Mouse (Mus musculus) kidney, embryonic 14.5 days (tissue): ENCODE measurements at regions not wholly inside any gene's neighbourhood (a gene's known extent, or its start where the extent isn't known, plus 50 kb on each side); places are given as distances from the start of the nearest gene placed in this dataset.

Experiments used
- ATAC-seq: fragments of 200-750 bp; cut with Nextera tagmentation; 2 replicates; pipeline ENCODE4 v1.8.0; 2017; ENCODE audit warnings: moderate number of reproducible peaks, mild to moderate bottlenecking, moderate TSS enrichment, moderate library complexity; ENCODE audit not compliant: low FRiP score, low TSS enrichment
- H3K27ac ChIP-seq: fragments of 300-500 bp; sonication (generic); 2 replicates; pipeline ENCODE4 v1.5.1; 2014; ENCODE audit warnings: low read depth, mild to moderate bottlenecking, low read length, moderate library complexity, mixed read lengths
- H3K27me3 ChIP-seq: fragments of 300-500 bp; sonication (generic); 2 replicates; pipeline ENCODE4 v1.6.1; 2014; ENCODE audit warnings: mild to moderate bottlenecking, low read length; ENCODE audit not compliant: control insufficient read depth, insufficient read depth
- H3K36me3 ChIP-seq: fragments of 300-500 bp; sonication (generic); 2 replicates; pipeline ENCODE4 v1.6.1; 2014; ENCODE audit warnings: low read length, mixed read lengths; ENCODE audit not compliant: control insufficient read depth, insufficient read depth
- H3K4me1 ChIP-seq: fragments of 300-500 bp; sonication (generic); 2 replicates; pipeline ENCODE4 v1.6.1; 2014; ENCODE audit warnings: low read length, mixed read lengths; ENCODE audit not compliant: control insufficient read depth, insufficient read depth
- H3K4me2 ChIP-seq: fragments of 300-500 bp; sonication (generic); replicated peaks from 2 replicates; pipeline ENCODE4 v1.6.1; 2014; ENCODE audit warnings: low read depth, mild to moderate bottlenecking, low read length
- H3K4me3 ChIP-seq: fragments of 300-500 bp; sonication (generic); 2 replicates; pipeline ENCODE4 v1.5.1; 2014; ENCODE audit warnings: mild to moderate bottlenecking, low read length
- H3K9ac ChIP-seq: fragments of 300-500 bp; sonication (generic); 2 replicates; pipeline ENCODE4 v1.6.1; 2014; ENCODE audit warnings: low read depth, mild to moderate bottlenecking, low read length, moderate library complexity
- H3K9me3 ChIP-seq: fragments of 300-500 bp; sonication (generic); 2 replicates; pipeline ENCODE4 v1.6.1; 2016; ENCODE audit warnings: low read length; ENCODE audit not compliant: control insufficient read depth
- WGBS: fragments of 180-500 bp; shearing (Covaris S2); extraction: QIAGEN DNeasy Blood & Tissue Kit; methylation state at CpG from one replicate; pipeline ENCODE4 v1.1.7; 2014; 5-methylcytosine and 5-hydroxymethylcytosine counted together

- Histone ChIP-seq H3K4me1 (no peaks in the 10 kb centered on the region), H3K36me3 (no peaks in the 10 kb centered on the region), H3K27me3 (no peaks in the 10 kb centered on the region), H3K27ac (no peak overlapping the region), H3K4me3 (no peak overlapping the region), H3K9me3 (no peaks in the 10 kb centered on the region), H3K9ac (no peak overlapping the region), H3K4me2 (no peak overlapping the region)
- no peak for ATAC-seq
- 88% methylated on average over 2 of the region's 2 CpGs for WGBS
Observed at GRCm38 (mm10) chr1:71921456-71921855, 268.5 kb upstream of the Fn1 start.

GRCm38 (mm10) chr1:71919891-71920290, 266.9 kb upstream of the Fn1 start:
- Histone ChIP-seq H3K9ac (no peak overlapping the region), H3K4me2 (no peak overlapping the region), H3K9me3 (no peaks in the 10 kb centered on the region), H3K4me3 (no peak overlapping the region), H3K4me1 (no peaks in the 10 kb centered on the region), H3K36me3 (no peaks in the 10 kb centered on the region), H3K27ac (no peak overlapping the region), H3K27me3 (no peaks in the 10 kb centered on the region)
- 90% methylated on average over 2 of the region's 2 CpGs for whole genome bisulfite sequencing
- no peak for ATAC-seq

GRCm38 (mm10) chr1:71917021-71917420, 264.0 kb upstream of the Fn1 start:
- H3K4me3 ChIP-seq: no peak overlapping the region
- H3K9ac ChIP-seq: no peak overlapping the region
- H3K4me1 ChIP-seq: no peaks in the 10 kb centered on the region
- H3K4me2 ChIP-seq: no peak overlapping the region
- no peaks in the 10 kb centered on the region for H3K9me3 ChIP-seq
- H3K27me3 ChIP-seq: no peaks in the 10 kb centered on the region
- WGBS: 31% methylated on average over 2 of the region's 2 CpGs
- H3K36me3 ChIP-seq: no peaks in the 10 kb centered on the region
- no peak for ATAC-seq
- no peak overlapping the region for H3K27ac ChIP-seq

- H3K9me3 ChIP-seq: no peaks in the 10 kb centered on the region
- no peak for ATAC-seq
- no peak overlapping the region for H3K9ac ChIP-seq
- H3K27me3 ChIP-seq: no peaks in the 10 kb centered on the region
- no peak overlapping the region for H3K4me2 ChIP-seq
- no peaks in the 10 kb centered on the region for H3K4me1 ChIP-seq
- H3K36me3 ChIP-seq: no peaks in the 10 kb centered on the region
- H3K4me3 ChIP-seq: no peak overlapping the region
- 83% methylated on average over 3 of the region's 3 CpGs for WGBS
- H3K27ac ChIP-seq: no peak overlapping the region
Observed at GRCm38 (mm10) chr1:71914439-71914838, 261.4 kb upstream of the Fn1 start.

GRCm38 (mm10) chr1:71913221-71913620, 260.2 kb upstream of the Fn1 start:
- Histone ChIP-seq H3K9ac (no peak overlapping the region), H3K4me2 (no peak overlapping the region), H3K4me1 (no peaks in the 10 kb centered on the region), H3K27ac (no peak overlapping the region), H3K27me3 (no peaks in the 10 kb centered on the region), H3K9me3 (no peaks in the 10 kb centered on the region), H3K4me3 (no peak overlapping the region), H3K36me3 (no peaks in the 10 kb centered on the region)
- whole genome bisulfite sequencing: 76% methylated on average over 5 of the region's 5 CpGs
- no peak for ATAC-seq

- WGBS: 24% methylated on average over 3 of the region's 3 CpGs
- no peak for ATAC-seq
Observed at GRCm38 (mm10) chr1:71912441-71912840, 259.4 kb upstream of the Fn1 start.

GRCm38 (mm10) chr1:71910125-71910524, 257.1 kb upstream of the Fn1 start:
- no peak overlapping the region for H3K9ac ChIP-seq

More at GRCm38 (mm10) chr1:71912441-71912840, 259.4 kb upstream of the Fn1 start:
- no peak overlapping the region for H3K4me3 ChIP-seq
- H3K27ac ChIP-seq: no peak overlapping the region
- H3K36me3 ChIP-seq: no peaks in the 10 kb centered on the region
- no peak overlapping the region for H3K9ac ChIP-seq
- no peaks in the 10 kb centered on the region for H3K9me3 ChIP-seq
- no peak overlapping the region for H3K4me2 ChIP-seq
- H3K4me1 ChIP-seq: no peaks in the 10 kb centered on the region
- no peaks in the 10 kb centered on the region for H3K27me3 ChIP-seq

GRCm38 (mm10) chr1:71909508-71910124, 256.6 kb upstream of the Fn1 start:
- H3K9ac ChIP-seq: no peak overlapping the region
- ATAC-seq: no peak
- WGBS: 58% methylated on average over 11 of the region's 11 CpGs

More at GRCm38 (mm10) chr1:71910125-71910524, 257.1 kb upstream of the Fn1 start:
- H3K36me3 ChIP-seq: no peaks in the 10 kb centered on the region
- no peaks in the 10 kb centered on the region for H3K9me3 ChIP-seq
- H3K27ac ChIP-seq: no peak overlapping the region
- no peak for ATAC-seq
- H3K27me3 ChIP-seq: no peaks in the 10 kb centered on the region
- no peaks in the 10 kb centered on the region for H3K4me1 ChIP-seq
- H3K4me3 ChIP-seq: no peak overlapping the region
- WGBS: 90% methylated on average over 1 of the region's 1 CpGs
- no peak overlapping the region for H3K4me2 ChIP-seq

GRCm38 (mm10) chr1:71904376-71904948, 251.5 kb upstream of the Fn1 start:
- no peaks in the 10 kb centered on the region for H3K9me3 ChIP-seq
- no peak overlapping the region for H3K4me2 ChIP-seq
- no peaks in the 10 kb centered on the region for H3K36me3 ChIP-seq
- no peak overlapping the region for H3K9ac ChIP-seq
- WGBS: 69% methylated on average over 4 of the region's 4 CpGs
- H3K27me3 ChIP-seq: no peaks in the 10 kb centered on the region
- ATAC-seq: no peak
- H3K4me3 ChIP-seq: no peak overlapping the region
- no peaks in the 10 kb centered on the region for H3K4me1 ChIP-seq
- H3K27ac ChIP-seq: no peak overlapping the region

More at GRCm38 (mm10) chr1:71909508-71910124, 256.6 kb upstream of the Fn1 start:
- Histone ChIP-seq H3K9me3 (no peaks in the 10 kb centered on the region), H3K4me2 (no peak overlapping the region), H3K36me3 (no peaks in the 10 kb centered on the region), H3K4me3 (no peak overlapping the region), H3K27me3 (no peaks in the 10 kb centered on the region), H3K27ac (no peak overlapping the region), H3K4me1 (no peaks in the 10 kb centered on the region)
